Mouse (Mus musculus) thymus, adult 2 months (tissue): ENCODE results near the gene Vps39.

ENCODE experiments used
- CTCF ChIP-seq: fragments of 200-500 bp; IDR thresholded peaks from 2 replicates; pipeline ENCODE4 v1.5.1; 2012; ENCODE audit warnings: mild to moderate bottlenecking, control low read depth, low read length, moderate library complexity, borderline replicate concordance; ENCODE audit not compliant: control insufficient read depth, poor library complexity, insufficient read depth; ENCODE audit errors: extremely low read depth
- POLR2A ChIP-seq: fragments of 200-500 bp; IDR thresholded peaks from 2 replicates; pipeline ENCODE4 v1.6.1; 2012; ENCODE audit warnings: mild to moderate bottlenecking, low read length, control low read depth, moderate library complexity; ENCODE audit not compliant: control insufficient read depth, poor library complexity, insufficient read depth; ENCODE audit errors: extremely low read depth

- TF ChIP-seq POLR2A (no peak), CTCF (no peak)
These were observed 76.0 kb downstream of the Vps39 start for GRCm38 (mm10) chr2:120276951-120277350.
